Mouse (Mus musculus) C2C12 (cell line): ENCODE measurements around the gene Sufu. TPM values are rescaled to one million over a fixed set of nuclear protein-coding genes. Genes with fewer than 3 reads are reported as not detected.

Experiments
- H3K27me3 ChIP-seq: one replicate; pipeline ENCODE4 v1.6.1; 2011; ENCODE audit not compliant: control insufficient read depth, insufficient read depth, insufficient read length
- H3K36me3 ChIP-seq: one replicate; pipeline ENCODE4 v1.6.1; 2011; ENCODE audit not compliant: control insufficient read depth, insufficient read depth
- H3K4me3 ChIP-seq: one replicate; pipeline ENCODE4 v1.5.1; 2011; ENCODE audit warnings: mild to moderate bottlenecking, control low read depth; ENCODE audit not compliant: poor library complexity, insufficient read depth, severe bottlenecking
- H3K79me2 ChIP-seq: one replicate; pipeline ENCODE4 v1.6.1; 2011; ENCODE audit not compliant: control insufficient read depth, insufficient read depth
- H3K79me3 ChIP-seq: one replicate; pipeline ENCODE4 v1.6.1; 2011; ENCODE audit warnings: low read depth, control low read depth
- H3ac ChIP-seq: one replicate; pipeline ENCODE3; 2011; ENCODE audit warnings: low read depth; ENCODE audit not compliant: control insufficient read depth, insufficient read length
- CEBPB ChIP-seq: IDR thresholded peaks from one replicate; pipeline ENCODE4 v1.6.1; 2011; ENCODE audit warnings: low read depth, mild to moderate bottlenecking, control low read depth, moderate library complexity
- CTCF ChIP-seq: IDR thresholded peaks from one replicate; pipeline ENCODE4 v1.5.1; 2011; ENCODE audit not compliant: control insufficient read depth, insufficient read depth, insufficient read length
- FOSL1 ChIP-seq: IDR thresholded peaks from one replicate; pipeline ENCODE4 v1.8.0; 2011; ENCODE audit warnings: mild to moderate bottlenecking, low read length; ENCODE audit not compliant: poor library complexity, insufficient read depth, severe bottlenecking
- MAX ChIP-seq: IDR thresholded peaks from one replicate; pipeline ENCODE4 v1.6.1; 2011; ENCODE audit warnings: mild to moderate bottlenecking, control low read depth
- MYOD1 ChIP-seq: IDR thresholded peaks from one replicate; pipeline ENCODE4 v1.6.1; 2011; ENCODE audit warnings: low read depth; ENCODE audit not compliant: control insufficient read depth, insufficient read length
- MYOG ChIP-seq: IDR thresholded peaks from one replicate; pipeline ENCODE4 v1.6.1; 2011; ENCODE audit not compliant: control insufficient read depth, insufficient read length; ENCODE audit errors: extremely low read depth
- USF1 ChIP-seq: IDR thresholded peaks from one replicate; pipeline ENCODE4 v1.6.1; 2011; ENCODE audit warnings: low read depth, mild to moderate bottlenecking, control low read depth, moderate library complexity
- polyA plus RNA-seq: library from polyadenylated mRNA; unstranded; fragments of >200 nt; fragmentation: generic; extraction: Trizol; gene quantifications from one replicate; pipeline ENCODE4 v1.2.1, GENCODE M21; 2012; ENCODE audit warnings: missing spikeins

The Sufu gene
- polyA plus RNA-seq, 1 experiment, result 17.8 TPM

- Histone ChIP-seq H3ac (no peak overlapping the region), H3K4me3 (no peak overlapping the region), H3K36me3 (peaks cover 13% of the 10 kb centered on the region), H3K79me3 (no peaks in the 10 kb centered on the region), H3K27me3 (no peaks in the 10 kb centered on the region), H3K79me2 (no peaks in the 10 kb centered on the region)
- no peak for TF ChIP-seq FOSL1
- no peak for TF ChIP-seq MYOG
- TF ChIP-seq MAX, result no peak
- TF ChIP-seq USF1, result no peak
- TF ChIP-seq CTCF, result no peak
- no peak for TF ChIP-seq CEBPB
- TF ChIP-seq MYOD1, result no peak
Observed at GRCm38 (mm10) chr19:46483701-46484328, 87.1 kb downstream of the Sufu start.

GRCm38 (mm10) chr19:46484518-46484917 is 87.8 kb downstream of the Sufu start:
- no peak overlapping the region for H3ac ChIP-seq
- H3K79me3 ChIP-seq, result no peaks in the 10 kb centered on the region
- H3K27me3 ChIP-seq, result no peaks in the 10 kb centered on the region
- TF ChIP-seq MYOD1 (no peak), CEBPB (no peak), CTCF (no peak), MAX (no peak), MYOG (no peak), USF1 (no peak), FOSL1 (no peak)
- peaks cover 13% of the 10 kb centered on the region for H3K36me3 ChIP-seq
- no peak overlapping the region for H3K4me3 ChIP-seq
- H3K79me2 ChIP-seq, result no peaks in the 10 kb centered on the region

- Histone ChIP-seq H3ac (no peak overlapping the region), H3K36me3 (peaks cover 13% of the 10 kb centered on the region), H3K4me3 (no peak overlapping the region), H3K79me3 (no peaks in the 10 kb centered on the region), H3K79me2 (no peaks in the 10 kb centered on the region), H3K27me3 (no peaks in the 10 kb centered on the region)
- no peak for TF ChIP-seq USF1
- no peak for TF ChIP-seq FOSL1
- no peak for TF ChIP-seq MAX
- TF ChIP-seq MYOG, result no peak
- no peak for TF ChIP-seq MYOD1
- no peak for TF ChIP-seq CTCF
- no peak for TF ChIP-seq CEBPB
Observed at GRCm38 (mm10) chr19:46485847-46486246, 89.2 kb downstream of the Sufu start.

GRCm38 (mm10) chr19:46486709-46487108 is 90.0 kb downstream of the Sufu start:
- no peaks in the 10 kb centered on the region for H3K79me2 ChIP-seq
- TF ChIP-seq MAX, result no peak
- TF ChIP-seq FOSL1, result no peak
- no peak for TF ChIP-seq USF1
- no peak for TF ChIP-seq MYOG
- no peak for TF ChIP-seq CEBPB
- no peak for TF ChIP-seq CTCF
- TF ChIP-seq MYOD1, result no peak
- no peaks in the 10 kb centered on the region for H3K79me3 ChIP-seq
- H3ac ChIP-seq, result no peak overlapping the region
- H3K27me3 ChIP-seq, result no peaks in the 10 kb centered on the region
- H3K36me3 ChIP-seq, result peaks cover 13% of the 10 kb centered on the region
- H3K4me3 ChIP-seq, result no peak overlapping the region

- Histone ChIP-seq H3K4me3 (no peak overlapping the region), H3K79me3 (no peaks in the 10 kb centered on the region), H3K27me3 (no peaks in the 10 kb centered on the region), H3ac (no peak overlapping the region), H3K36me3 (peaks cover 7% of the 10 kb centered on the region), H3K79me2 (no peaks in the 10 kb centered on the region)
- TF ChIP-seq CEBPB (no peak), MYOG (no peak), FOSL1 (no peak), MYOD1 (no peak), CTCF (no peak), MAX (no peak), USF1 (no peak)
Observed at GRCm38 (mm10) chr19:46489448-46489847, 92.8 kb downstream of the Sufu start.
